In genomic region chr11:94875026-94875425, GRCm38 (mm10) we compare ENCODE assay signal across 15 mouse cellular contexts.
DNase-seq lines count a peak whose midpoint lies in the region; ATAC-seq and TF ChIP-seq lines count a peak whose summit lies in the region.
"Had no signal": no experiment of that assay in that cellular context is flagged by ENCODE, and none has a peak within 500 bp of the region (broad histone marks: within the 10 kb centered on the region; RNA-seq: fewer than 3 reads in every experiment).

No protein-coding gene starts in this region.

- no peak for DNase-seq in heart, embryonic 10.5 days (ENCODE audit: low spot score)
- no peak for DNase-seq in heart, adult 2 months
- DNase-seq in lung, adult 2 months: peak; percentile 32
- no peak for DNase-seq in lung, postnatal 14 days
- no peak for DNase-seq in limb, embryonic 10.5 days (ENCODE audit: low spot score)
- no peak for DNase-seq in spleen, postnatal 4 days (ENCODE audit: low spot score in 2 of 2)
- no peak for DNase-seq in testis, postnatal 10 days (ENCODE audit: low spot score)
- DNase-seq: cerebellum, postnatal 14 days; kidney, postnatal 25 days; left cerebral cortex, postnatal 4 days had no signal

- no peak overlapping the region for H3K4me2 ChIP-seq in stomach, embryonic 16.5 days (ENCODE audit: low read depth, low read length)
- H3K4me2 ChIP-seq: forebrain, embryonic 12.5 days; liver, embryonic 15.5 days; neural tube, embryonic 15.5 days had no signal

- no peak overlapping the region for H3K4me3 ChIP-seq in heart, embryonic 10.5 days
- H3K4me3 ChIP-seq in heart, adult 2 months: no peak overlapping the region
- H3K4me3 ChIP-seq in lung, adult 2 months (replicated peaks; ENCODE audit: extremely low read depth, low read depth, low read length): no peak overlapping the region
- H3K4me3 ChIP-seq in limb, embryonic 10.5 days: no peak overlapping the region
- no peak overlapping the region for H3K4me3 ChIP-seq in stomach, embryonic 16.5 days (replicated peaks; ENCODE audit: low read length)
- H3K4me3 ChIP-seq: forebrain, embryonic 12.5 days; liver, embryonic 15.5 days; midbrain, embryonic 10.5 days; neural tube, embryonic 15.5 days had no signal

- H3K9me3 ChIP-seq in heart, embryonic 10.5 days: no peaks in the 10 kb centered on the region
- H3K9me3 ChIP-seq in limb, embryonic 10.5 days (replicated peaks): no peaks in the 10 kb centered on the region
- no peaks in the 10 kb centered on the region for H3K9me3 ChIP-seq in stomach, embryonic 16.5 days (replicated peaks; ENCODE audit: control insufficient read depth, low read length)
- H3K9me3 ChIP-seq: forebrain, embryonic 12.5 days; liver, embryonic 15.5 days; midbrain, embryonic 10.5 days; neural tube, embryonic 15.5 days had no signal

- H3K36me3 ChIP-seq in heart, embryonic 10.5 days: no peaks in the 10 kb centered on the region
- no peaks in the 10 kb centered on the region for H3K36me3 ChIP-seq in heart, adult 2 months (ENCODE audit: control insufficient read depth, insufficient read depth, low read length)
- H3K36me3 ChIP-seq in limb, embryonic 10.5 days: no peaks in the 10 kb centered on the region
- no peaks in the 10 kb centered on the region for H3K36me3 ChIP-seq in stomach, embryonic 16.5 days (ENCODE audit: control insufficient read depth, insufficient read depth, low read length)
- H3K36me3 ChIP-seq: forebrain, embryonic 12.5 days; liver, embryonic 15.5 days; midbrain, embryonic 10.5 days; neural tube, embryonic 15.5 days had no signal

- H3K27me3 ChIP-seq in heart, embryonic 10.5 days (ENCODE audit: insufficient read depth, poor library complexity, severe bottlenecking): peaks cover 33% of the 10 kb centered on the region
- H3K27me3 ChIP-seq in heart, adult 2 months (ENCODE audit: control insufficient read depth, insufficient read depth, low read length): no peaks in the 10 kb centered on the region; the same call in 1 of the 2 replicates
- H3K27me3 ChIP-seq in limb, embryonic 10.5 days (ENCODE audit: low read depth, poor library complexity, severe bottlenecking): peaks cover 9% of the 10 kb centered on the region; the same call in 1 of the 2 replicates
- no peaks in the 10 kb centered on the region for H3K27me3 ChIP-seq in stomach, embryonic 16.5 days (ENCODE audit: control insufficient read depth, insufficient read depth, low read length)

- H3K4me1 ChIP-seq in heart, embryonic 10.5 days: peaks cover 49% of the 10 kb centered on the region
- peaks cover 4% of the 10 kb centered on the region; the same call in 1 of the 2 replicates for H3K4me1 ChIP-seq in heart, adult 2 months (ENCODE audit: control insufficient read depth, insufficient read depth, low read length)
- peaks cover 3% of the 10 kb centered on the region; the same call in 1 of the 2 replicates for H3K4me1 ChIP-seq in lung, adult 2 months (ENCODE audit: control insufficient read depth, insufficient read depth, low read length)
- peaks cover 70% of the 10 kb centered on the region for H3K4me1 ChIP-seq in limb, embryonic 10.5 days
- peaks cover 18% of the 10 kb centered on the region for H3K4me1 ChIP-seq in stomach, embryonic 16.5 days (ENCODE audit: control insufficient read depth, insufficient read depth, low read length)
- H3K4me1 ChIP-seq: liver, embryonic 15.5 days had no signal

- WGBS in heart, embryonic 10.5 days: 62% methylated on average over 7 of the region's 7 CpGs
- WGBS in heart, adult 2 months: 67% methylated on average over 7 of the region's 7 CpGs
- 52% methylated on average over 7 of the region's 7 CpGs for WGBS in lung, adult 2 months
- WGBS in limb, embryonic 10.5 days: 49% methylated on average over 7 of the region's 7 CpGs
- WGBS in stomach, embryonic 16.5 days: 54% methylated on average over 7 of the region's 7 CpGs

- no peaks in the 10 kb centered on the region for H3K79me2 ChIP-seq in heart, adult 2 months (replicated peaks; ENCODE audit: control insufficient read depth, insufficient read depth, low read length)

- no peak for TF ChIP-seq EP300 in heart, adult 2 months (IDR thresholded peaks at IDR 0.05; ENCODE audit: insufficient read depth, low read depth, low read length)

- intact Hi-C loops in heart, adult 2 months (cut with DNase I): no loop called here

- H3K27ac ChIP-seq in heart, embryonic 10.5 days: peak overlapping the region; percentile 26
- no peak overlapping the region for H3K27ac ChIP-seq in heart, adult 2 months
- peak overlapping the region; percentile 82 for H3K27ac ChIP-seq in limb, embryonic 10.5 days
- peak overlapping the region; percentile 97; the same call in 1 of the 2 replicates for H3K27ac ChIP-seq in stomach, embryonic 16.5 days (ENCODE audit: low read length)
- H3K27ac ChIP-seq: forebrain, embryonic 12.5 days; liver, embryonic 15.5 days; midbrain, embryonic 10.5 days; neural tube, embryonic 15.5 days had no signal

- H3K9ac ChIP-seq in heart, adult 2 months (ENCODE audit: low read depth, low read length): no peak overlapping the region
- H3K9ac ChIP-seq in stomach, embryonic 16.5 days (ENCODE audit: low read length): no peak overlapping the region; the same call in 1 of the 2 replicates
- H3K9ac ChIP-seq: forebrain, embryonic 12.5 days; liver, embryonic 15.5 days; neural tube, embryonic 15.5 days had no signal

- no peak for TF ChIP-seq CTCF in heart, adult 2 months (IDR thresholded peaks at IDR 0.05)
- no peak for TF ChIP-seq CTCF in lung, adult 2 months (IDR thresholded peaks at IDR 0.05; ENCODE audit: insufficient read depth, low read length)

- no peak for ATAC-seq in stomach, embryonic 16.5 days (ENCODE audit: insufficient read depth, low FRiP score)

- no peak for TF ChIP-seq POLR2A in heart, adult 2 months (IDR thresholded peaks at IDR 0.05; ENCODE audit: insufficient read depth, low read depth, low read length)
- no peak for TF ChIP-seq POLR2A in lung, adult 2 months (IDR thresholded peaks at IDR 0.05; ENCODE audit: borderline replicate concordance, extremely low read depth, low read depth, low read length)
